Mouse (Mus musculus) urinary bladder, postnatal 36 days (tissue): Measurements from ENCODE around the gene Thtpa.

ENCODE experiments used
- DNase-seq, 2 experiments: peaks; one replicate each; pipeline ENCODE4 v3.0.0; 2022; ENCODE audit warnings: low spot score in 2 of 2, mixed read lengths in 1 of 2

Gene Thtpa

DNA sequence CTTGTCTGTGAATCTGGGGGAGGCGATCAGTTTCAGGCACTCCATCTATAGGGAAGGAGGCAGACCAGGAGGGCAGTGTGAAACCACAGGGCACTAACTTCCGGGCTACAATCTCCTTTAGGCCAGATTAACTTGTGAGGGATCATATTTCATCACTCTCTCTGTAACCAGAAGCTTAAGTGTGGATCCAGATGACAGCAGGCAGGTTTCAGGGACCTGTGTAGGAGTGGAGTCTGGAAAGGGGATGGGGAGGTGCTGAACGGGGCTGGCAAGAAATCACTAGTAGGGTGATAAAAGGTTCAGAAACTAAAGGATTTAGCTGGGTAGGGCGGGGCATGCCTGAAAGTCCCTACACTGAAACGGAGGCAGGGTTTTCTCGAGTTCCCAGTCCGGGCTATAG, 10.8 kb downstream of the Thtpa start:
- peak in 1 of 2 experiments; percentile 20 for DNase-seq

DNA sequence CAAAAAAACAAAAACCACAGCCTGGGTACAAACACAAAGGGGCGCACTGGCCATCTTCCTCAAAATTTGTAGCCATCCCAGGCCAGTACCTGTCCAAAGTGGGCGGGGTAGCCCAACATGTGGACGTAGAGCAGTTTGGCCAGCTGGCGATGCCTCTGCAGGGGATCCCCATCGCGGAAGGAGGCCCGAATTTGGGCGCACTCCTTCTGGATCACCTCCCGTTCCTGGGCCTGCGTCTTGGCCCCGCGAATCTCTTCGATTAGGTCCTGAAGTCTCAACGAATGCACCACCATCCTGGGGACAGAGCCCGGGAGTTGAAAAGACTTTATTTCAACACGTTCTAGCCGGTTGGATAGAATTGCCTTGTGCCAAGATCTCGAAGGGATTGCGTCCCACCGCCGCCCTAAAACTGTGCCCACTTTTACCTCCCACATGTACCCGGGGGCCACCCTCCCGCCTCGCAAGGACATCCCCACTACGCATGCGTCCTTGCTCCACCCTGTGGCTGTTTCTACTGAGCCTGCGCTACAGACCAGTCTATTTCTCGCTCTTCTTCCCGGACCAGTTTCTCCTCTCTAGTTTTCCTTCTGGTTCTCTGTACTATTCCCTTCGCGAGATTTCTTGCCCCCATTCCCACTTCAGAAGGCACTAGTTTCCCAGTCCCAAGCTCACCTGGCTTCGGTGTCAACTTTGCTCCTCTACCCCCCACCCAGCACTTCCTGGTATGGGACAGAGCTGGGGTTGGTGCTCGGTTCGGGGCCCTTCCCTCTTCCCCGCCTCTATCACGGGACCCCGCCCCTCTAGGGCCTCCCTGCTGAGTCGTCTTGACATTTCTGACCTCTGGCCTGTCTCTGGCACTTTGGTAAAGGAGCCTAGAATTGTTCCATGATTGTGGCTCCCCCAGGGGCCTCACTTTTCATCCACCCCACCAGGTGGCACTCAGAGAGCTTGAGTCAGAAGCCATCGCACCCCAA, 11.5 kb downstream of the Thtpa start, which contains the start of gene Ap1g2:
Ap1g2 (minus strand) TSS at position 758 of the 974 bp plus-strand sequence.
- DNase-seq, result peak; percentile 83 to 84

DNA sequence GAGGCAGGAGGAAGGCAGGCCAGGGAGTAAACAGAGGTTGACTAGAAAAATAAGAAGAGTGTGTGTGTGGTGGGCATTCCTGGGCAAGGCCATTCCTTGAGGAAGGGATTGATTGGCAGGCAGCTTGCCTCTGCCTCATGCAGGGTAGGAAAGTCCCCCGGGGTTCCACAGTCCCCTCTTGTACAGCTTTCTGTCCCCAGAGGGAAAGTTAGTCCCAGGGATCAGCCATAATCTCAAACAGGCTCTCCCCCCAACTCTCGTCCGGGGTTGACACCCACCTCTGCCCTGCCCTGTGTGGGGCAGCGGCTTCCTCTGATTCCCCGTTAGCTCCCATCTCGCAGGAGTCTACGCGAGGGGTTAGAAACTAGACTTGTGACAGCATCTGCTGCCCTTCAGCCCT, 12.4 kb downstream of the Thtpa start:
- DNase-seq, result no peak

DNA sequence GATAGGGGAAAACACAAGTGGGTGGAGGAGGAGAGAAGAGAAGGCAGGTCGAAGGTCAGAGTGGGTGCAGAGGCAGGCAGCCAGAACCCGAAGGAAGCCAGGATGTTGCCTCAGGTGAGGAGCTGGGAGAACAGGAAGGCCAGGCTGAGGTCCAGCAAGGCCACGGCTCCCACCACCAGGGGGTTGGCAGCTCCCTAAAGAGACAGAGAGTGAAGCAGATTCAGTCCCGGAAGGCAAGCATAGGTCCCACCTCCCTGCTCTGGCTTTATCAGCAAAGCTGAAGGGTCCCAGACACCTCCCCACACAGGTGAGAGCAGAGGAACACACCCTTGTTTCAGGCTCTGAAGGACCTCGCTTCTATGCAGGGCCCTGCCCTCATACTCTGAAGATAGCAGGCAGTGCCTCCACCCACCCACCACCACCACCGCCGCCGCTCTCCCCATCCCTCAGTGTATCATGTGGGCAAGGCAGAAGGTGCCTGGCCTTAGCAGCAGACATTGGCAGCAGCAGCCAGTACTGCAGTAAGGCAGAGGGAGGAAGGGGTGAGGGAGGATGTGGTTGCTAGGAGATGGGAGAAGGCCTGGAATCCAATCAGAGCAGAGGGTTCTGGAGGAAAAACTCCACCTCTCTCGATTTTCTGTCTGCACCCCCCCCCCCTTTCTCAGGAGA, 13.8 kb downstream of the Thtpa start:
- no peak for DNase-seq

DNA sequence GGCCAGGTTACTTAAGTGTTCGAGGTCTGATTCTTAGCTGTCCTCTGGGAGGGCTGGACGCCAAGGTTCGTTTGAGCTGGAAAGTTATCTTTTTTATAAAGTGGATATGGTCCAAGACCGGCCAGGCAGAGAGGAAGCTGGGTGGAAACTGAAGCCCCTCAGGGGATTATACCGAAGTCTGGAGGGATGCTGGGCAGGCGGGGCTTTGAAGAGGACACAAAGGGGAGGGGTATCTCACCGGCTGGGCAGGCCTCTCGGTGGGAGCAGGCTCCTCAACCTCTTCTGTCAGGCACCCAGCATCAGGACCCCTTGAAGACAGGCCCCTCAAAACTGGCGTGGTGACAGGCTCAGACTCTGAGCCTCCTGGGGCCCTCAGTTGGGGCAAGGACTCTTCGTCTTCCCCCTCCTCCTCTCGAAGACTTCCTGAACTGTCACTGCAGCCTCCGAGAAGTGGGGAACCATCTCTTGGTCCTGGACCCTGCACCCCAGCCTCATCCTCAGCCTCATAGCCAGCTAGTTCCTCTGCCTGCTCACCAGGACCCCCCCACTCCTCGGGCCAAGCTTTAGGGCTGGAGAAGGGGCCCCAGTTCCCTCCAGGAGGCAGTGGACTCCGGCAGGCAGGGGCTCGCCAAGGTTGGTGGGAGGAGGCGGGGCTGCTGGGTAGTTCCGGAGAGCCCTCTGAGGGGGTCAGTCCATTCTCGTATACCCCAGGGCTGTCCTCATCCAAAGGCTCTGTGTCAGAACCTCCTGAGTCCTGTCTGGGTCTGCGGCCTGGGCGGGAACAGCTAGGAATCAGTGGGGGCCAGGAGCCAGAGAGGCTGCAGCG, 14.7 kb downstream of the Thtpa start:
- DNase-seq, result no peak

DNA sequence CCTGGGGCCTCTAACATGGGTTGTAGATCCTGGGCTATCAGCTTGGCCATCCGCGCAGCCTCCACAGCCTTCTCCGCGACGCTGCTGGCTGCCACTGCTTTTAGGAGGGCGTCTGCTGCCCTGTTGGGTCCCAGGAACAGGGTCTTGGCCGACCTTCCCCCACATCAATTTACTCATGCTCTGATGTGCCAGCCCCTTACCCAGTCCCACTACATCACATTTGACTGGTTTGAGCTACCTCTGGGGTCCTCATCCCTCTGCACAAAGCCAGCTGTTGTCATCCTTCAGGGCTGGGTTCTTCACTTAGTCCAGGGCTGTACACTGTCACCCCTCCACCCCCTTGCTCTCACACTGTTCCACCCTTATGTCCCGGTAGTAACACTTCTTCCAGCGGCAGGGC, 15.5 kb downstream of the Thtpa start:
- DNase-seq, result no peak

DNA sequence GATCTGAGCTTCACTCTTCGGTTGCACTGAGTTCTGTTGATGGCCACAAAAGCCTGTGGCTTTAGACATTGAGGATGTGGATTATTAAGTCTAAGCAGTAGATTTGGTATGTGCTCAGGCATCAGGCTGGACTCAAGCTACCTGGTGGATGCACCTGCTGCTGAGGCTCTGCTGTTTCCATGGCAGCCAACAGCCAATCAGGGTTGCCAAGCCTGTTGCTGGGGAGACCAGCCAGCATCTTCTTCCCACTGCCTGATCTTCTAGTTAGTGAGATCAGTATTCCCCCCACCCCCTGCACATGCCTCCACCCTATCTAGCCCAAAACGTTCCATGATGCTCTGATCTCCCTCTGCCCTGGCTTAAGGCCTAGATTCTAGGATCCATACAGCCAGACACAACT, 17.1 kb downstream of the Thtpa start:
- DNase-seq, result no peak

DNA sequence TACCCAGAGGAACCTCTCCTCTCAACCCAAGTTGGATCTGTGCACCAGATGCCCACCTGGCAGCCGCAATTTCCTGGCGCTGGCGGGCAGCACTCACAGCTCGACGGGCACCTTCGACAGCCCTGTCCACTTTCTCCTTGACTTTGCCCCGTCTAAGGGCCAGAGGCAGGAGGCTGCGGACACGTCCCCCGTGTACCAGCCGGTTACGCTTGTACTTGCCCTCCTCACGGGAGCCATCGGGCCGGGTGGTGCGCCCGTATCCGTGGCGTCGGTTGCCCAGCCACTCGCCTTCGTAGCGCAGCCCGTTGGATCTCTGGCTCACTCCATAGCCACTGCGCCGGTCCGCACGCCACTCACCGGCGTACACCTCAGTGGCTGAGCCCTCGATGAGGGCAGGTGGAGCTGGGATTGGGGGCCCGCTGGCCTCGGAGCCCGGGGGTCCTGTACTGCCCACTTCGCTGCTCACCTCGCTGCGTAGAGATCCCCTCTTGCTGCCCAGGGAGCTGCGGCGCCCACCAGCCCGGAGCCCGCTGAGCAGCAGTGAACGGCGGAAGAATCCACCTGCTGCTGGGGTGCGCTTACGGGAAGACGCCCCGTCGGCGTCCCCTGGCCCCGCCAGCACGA, 18.9 kb downstream of the Thtpa start:
- DNase-seq, result no peak

DNA sequence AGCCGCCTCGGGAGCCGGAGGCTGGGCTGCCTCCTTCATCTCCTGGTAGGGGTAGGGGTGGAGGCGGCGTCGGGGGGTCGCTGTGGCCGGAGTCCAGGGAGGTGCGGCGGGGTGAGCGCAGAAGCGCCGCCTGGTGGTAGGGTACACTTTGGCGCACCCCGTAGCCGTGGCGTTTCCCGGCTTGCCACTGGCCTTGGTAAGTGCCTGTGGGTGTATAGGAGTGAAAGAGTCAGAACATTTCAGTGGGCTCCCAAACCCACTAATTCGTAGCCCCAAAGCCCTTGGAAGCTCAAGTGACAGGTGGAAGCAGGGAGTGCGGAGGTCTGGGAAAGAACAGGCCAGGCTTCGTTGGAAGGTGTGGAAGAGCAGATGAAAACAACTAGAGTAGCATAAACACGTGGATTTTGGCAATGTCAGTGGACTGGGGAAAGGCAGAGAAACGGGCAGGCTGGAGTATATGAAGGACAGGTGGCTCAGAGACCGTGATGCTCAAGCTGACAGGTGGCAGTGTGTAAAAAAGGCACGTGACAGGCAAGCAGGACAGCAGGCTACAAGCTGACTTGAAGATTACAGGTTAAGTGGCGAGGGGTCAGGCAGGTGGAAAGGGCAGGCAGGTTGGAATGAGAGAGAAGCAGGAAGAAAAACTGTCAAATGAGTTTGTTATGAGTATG, 19.5 kb downstream of the Thtpa start:
- DNase-seq, result peak in 1 of 2 experiments; percentile 18

DNA sequence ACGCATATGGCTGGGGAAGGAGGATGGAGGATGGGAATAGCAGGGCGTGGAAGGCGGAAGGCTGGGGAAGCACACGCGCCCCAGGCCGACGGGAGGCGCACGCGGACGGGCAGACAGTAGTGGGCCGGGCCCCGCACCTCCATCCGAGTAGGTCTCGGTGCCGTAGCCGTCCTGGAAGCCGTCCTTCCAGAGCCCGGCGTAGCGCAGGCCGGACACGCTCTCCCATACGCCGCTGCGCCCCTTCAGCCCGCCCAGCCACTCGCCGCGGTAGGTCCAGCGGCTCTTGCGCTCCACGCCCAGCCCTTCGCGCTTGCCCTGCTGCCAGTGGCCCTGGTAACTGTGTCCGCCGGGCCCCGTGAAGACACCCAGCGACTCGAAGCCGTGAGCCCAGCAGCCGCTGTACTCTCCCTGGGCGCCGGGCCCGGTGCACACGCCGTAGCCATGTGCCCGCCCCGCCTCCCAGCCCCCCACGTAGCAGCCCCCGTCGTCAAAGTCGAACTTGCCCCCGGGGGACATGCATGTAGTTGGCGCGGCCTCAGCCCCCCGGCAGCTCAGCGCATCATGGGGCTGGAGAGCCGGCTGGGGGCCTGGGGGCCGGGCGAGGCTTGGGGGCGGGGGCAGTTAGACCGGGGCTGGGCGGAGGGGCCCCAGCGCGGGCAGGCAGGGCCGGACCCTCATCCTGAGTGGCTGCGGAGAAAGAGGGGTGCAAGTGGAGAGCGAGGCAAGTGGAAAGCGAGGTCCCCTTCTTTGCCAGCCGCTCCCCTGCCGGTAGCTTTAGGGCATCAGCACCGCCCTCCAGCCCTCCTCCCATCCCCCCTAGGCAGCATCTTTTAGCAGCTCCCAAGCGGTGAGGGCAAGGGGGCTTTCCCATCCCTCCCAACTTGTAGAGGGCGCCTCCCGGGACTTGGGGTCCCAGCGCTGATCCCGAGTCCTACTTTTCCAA, 20.4 kb downstream of the Thtpa start:
- peak; percentile 23 to 43 for DNase-seq

DNA sequence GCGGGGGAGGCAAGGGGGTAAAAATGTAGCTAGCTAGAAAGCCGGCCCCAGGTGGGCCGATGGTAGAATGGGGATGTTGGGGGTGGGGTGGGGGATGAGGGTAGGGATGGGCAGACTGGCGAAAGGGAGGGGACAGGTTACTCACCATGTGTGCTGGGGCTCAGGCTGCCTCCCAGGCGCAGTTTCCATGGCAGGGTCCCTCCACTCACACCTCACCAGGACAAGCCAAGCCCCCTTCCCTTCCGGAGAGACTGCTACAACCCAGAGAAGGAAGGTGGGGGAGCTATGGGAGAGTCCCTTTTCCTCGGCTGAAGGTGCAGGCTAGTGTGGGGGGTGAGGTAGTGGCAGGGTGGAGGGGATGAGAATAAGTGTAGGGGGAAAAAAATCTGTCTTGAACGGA, 21.3 kb downstream of the Thtpa start:
- DNase-seq, result no peak

DNA sequence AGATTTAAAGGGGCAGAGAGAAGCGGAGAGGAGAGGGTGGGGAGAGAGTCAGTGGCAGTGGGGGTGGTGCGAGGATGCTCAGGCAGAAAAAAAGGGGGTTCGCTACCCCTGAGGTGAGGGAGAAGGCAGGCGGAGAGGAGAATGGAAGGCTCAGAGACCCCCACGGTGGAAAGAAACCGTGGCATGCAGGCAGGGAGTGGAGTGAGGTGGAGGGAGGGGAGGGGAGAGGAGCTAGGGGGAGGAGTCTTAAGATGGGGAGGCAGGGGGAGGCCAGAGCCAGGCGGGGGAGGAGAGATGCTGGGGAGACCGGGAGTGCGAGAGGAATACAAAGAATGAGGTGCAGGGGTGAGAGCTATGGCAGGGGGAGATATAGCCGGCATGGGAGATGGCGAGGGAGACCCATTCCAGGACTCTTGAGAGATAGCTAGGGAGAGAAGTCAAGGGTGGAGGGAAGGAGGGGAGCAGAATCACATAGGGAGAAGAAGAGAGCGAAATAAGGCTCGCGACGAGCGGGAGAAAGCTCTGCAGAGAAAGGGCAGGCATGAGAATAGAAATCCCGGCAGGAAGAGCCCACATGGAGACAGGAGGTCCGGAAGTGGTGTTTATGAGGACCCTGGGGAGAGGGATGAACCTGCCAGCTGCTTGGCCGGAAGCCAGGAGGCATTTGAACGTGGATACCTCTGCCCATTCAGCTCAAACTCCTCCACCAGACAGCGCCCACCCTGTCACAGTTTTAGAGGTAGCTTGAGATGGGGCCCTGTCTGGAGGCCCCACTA, 22.0 kb downstream of the Thtpa start, which contains the start of gene Jph4:
Jph4 (minus strand) TSS at position 511 of the 776 bp plus-strand sequence.
- DNase-seq, result no peak

DNA sequence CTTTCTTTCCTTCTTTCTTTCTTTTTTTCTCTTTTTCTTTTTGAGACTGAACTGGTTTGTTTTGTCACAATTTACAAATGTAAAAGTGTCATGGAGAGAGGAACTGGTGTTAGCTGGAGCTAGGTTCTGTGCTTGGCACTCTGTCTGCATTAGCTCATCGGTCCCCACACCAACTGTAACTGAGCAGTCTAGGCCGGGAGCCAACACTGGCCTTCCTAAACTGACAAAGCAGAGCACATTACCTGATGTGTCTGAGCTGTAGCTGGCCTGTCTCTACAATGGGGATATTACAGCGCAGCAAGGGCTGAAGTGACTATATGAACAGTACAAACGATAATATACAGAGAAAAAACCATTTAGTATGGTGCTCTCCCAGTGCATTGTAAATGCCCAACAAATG, 24.3 kb downstream of the Thtpa start:
- DNase-seq, result no peak

DNA sequence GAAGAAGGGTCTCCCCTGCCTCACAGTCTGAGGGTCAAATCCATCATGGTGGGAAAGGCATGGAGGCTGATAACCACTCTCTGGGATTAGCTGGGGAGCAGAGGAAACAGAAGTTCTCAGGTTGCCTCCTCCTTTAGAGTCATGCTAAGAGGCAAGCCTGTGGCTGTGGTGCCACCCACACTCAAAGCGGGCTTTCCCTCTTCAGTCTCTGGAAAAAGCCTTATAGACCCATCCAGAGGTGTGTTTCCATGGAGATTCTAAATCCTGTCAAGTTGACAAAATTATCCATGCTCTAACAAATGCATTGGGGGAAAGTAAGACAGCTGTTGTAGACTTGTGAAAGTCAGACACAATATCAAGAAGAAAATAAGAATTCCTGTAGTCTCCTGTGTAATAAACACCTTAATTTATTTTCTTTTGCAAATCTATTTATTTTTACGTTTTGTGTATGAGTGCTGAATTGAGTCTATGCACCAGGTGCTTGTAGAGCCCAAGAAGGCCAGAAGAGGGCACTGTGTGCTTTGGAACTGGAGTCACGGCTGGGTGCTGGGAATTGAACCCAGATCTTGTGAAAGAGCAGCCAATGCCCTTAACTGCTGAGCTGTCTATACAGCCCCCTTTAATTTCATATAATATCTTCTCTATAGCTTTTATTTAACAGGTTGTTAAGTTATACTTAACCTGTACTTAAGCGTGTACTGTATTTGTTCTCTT, 25.0 kb downstream of the Thtpa start:
- no peak for DNase-seq

DNA sequence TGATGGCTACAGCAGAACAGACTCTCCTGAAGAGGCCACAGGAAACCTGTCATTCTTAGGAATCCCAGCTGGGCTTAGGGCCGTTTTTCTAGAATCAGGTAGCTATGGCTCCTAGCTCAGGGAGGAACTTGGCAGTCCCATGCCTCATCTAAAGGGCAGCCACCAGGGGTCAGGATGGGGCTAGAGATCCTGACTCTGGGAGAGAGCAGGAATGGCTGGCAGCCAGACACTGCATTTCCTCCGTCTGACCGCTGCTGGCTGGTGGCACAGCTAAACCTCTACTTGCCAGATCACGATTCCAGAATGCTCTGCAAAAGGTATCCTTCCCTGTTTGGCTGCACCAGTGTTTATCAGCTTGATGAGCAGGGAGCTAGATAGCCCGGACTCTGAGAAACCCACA, 27.4 kb downstream of the Thtpa start:
- peak; percentile 49 to 76 for DNase-seq

DNA sequence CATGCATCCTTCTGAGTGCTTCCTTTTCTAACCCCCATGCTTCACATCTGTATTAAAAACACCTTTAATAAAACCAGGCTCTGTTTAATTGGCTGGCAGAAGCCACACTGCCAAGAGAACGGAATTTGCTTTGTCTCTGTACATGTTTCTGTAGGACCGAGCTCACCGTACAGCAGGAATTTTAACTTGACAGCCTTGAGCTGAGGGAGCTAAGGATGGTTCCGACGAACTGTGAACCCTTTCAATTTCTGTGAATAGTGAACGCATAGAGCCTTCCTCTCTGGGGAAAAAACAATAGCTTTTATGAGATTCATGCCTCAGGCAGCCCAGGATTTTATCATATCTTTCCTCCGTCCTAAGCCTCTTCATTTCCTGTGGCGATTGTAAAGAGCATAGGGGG, 27.8 kb downstream of the Thtpa start:
- no peak for DNase-seq

DNA sequence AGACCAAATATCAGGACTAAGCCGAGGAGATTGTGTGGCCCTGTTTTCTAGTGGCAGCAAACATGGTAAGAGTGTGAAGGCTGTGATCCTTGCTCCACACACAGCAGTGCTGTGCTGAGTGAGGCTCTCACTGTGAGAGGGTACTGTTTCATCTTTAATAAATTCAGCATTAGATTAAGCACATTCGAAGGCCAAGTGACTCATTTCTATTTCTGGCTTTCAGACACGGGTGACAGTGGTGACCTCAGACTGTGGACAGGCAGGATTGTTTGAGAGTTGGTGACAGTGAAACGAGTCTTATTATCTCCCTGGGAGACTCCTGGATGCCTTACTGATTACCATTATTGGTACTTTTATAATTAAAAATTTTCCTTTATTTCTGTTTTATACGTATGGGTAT, 31.1 kb downstream of the Thtpa start:
- DNase-seq, result no peak

DNA sequence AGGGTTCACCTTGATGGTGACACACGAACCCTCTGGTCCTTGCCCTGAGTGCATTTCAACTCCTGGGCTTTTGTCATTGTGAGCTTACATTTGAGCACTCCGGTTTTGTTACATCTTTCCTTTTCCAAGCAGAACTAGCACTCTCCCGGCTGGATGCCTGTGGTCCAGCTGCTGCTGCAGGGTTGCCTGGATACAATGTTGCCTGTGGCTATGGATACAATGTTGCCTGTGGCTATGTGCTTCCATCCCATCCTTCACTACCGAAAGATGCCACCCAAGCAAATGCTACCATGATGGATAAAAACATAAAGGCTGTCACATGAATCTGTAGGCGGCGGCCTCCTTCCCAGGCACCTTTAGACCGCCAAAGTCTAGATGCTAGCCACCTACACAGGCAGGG, 31.9 kb downstream of the Thtpa start:
- DNase-seq, result no peak
